Mouse (Mus musculus) cerebellum, postnatal 10 days (tissue): ENCODE results near the gene Gbgt1.
A peak's percentile ranks its signal among the peaks of the same experiment; 100 is the strongest.

Experiments
- DNase-seq, 2 experiments: peaks; one replicate each; pipeline ENCODE4 v3.0.0; 2021; ENCODE audit warnings: mixed read lengths in 2 of 2

The Gbgt1 gene

GRCm38 (mm10) chr2:28504676-28505075, 8.0 kb downstream of the Gbgt1 start:
- DNase-seq, result no peak

- DNase-seq, result no peak
These were observed 9.1 kb downstream of the Gbgt1 start, which contains the start of gene Gm10134 for GRCm38 (mm10) chr2:28505795-28506194. Gm10134 (plus strand) TSS chr2:28506095.

- no peak for DNase-seq
These were observed 9.6 kb downstream of the Gbgt1 start for GRCm38 (mm10) chr2:28506291-28506690.

GRCm38 (mm10) chr2:28511600-28511999, 14.9 kb downstream of the Gbgt1 start:
- peak in 1 of 2 experiments; percentile 5 for DNase-seq

- DNase-seq, result peak; percentile 88 to 91
These were observed 16.2 kb downstream of the Gbgt1 start, which contains the start of gene Ralgds for GRCm38 (mm10) chr2:28512798-28513401. Ralgds (plus strand) TSS chr2:28513125.

- peak; percentile 71 to 73 for DNase-seq
These were observed 17.0 kb downstream of the Gbgt1 start for GRCm38 (mm10) chr2:28513431-28514370.

GRCm38 (mm10) chr2:28514489-28514888, 17.8 kb downstream of the Gbgt1 start:
- peak; percentile 96 to 98 for DNase-seq

- peak; percentile 85 to 91 for DNase-seq
These were observed 20.7 kb downstream of the Gbgt1 start for GRCm38 (mm10) chr2:28517206-28517909.

GRCm38 (mm10) chr2:28518231-28518630, 21.5 kb downstream of the Gbgt1 start:
- peak in 1 of 2 experiments; percentile 11 for DNase-seq

- peak; percentile 59 to 67 for DNase-seq
These were observed 23.9 kb downstream of the Gbgt1 start for GRCm38 (mm10) chr2:28520581-28520980.

GRCm38 (mm10) chr2:28521571-28522151, 25.0 kb downstream of the Gbgt1 start:
- DNase-seq, result peak; percentile 65 to 70

- DNase-seq, result peak; percentile 62 to 63
These were observed 25.5 kb downstream of the Gbgt1 start for GRCm38 (mm10) chr2:28522166-28522565.

GRCm38 (mm10) chr2:28523643-28524117, 27.0 kb downstream of the Gbgt1 start:
- DNase-seq, result peak; percentile 92 to 95

- peak; percentile 12 to 21 for DNase-seq
These were observed 27.7 kb downstream of the Gbgt1 start for GRCm38 (mm10) chr2:28524406-28524805.

- peak in 1 of 2 experiments; percentile 70 for DNase-seq
These were observed 28.7 kb downstream of the Gbgt1 start for GRCm38 (mm10) chr2:28525219-28525942.

GRCm38 (mm10) chr2:28525943-28526876, 29.5 kb downstream of the Gbgt1 start:
- DNase-seq, result peak; percentile 75 to 77

GRCm38 (mm10) chr2:28527436-28528353, 31.0 kb downstream of the Gbgt1 start:
- DNase-seq, result peak; percentile 57 to 63

- DNase-seq, result peak; percentile 53 to 55
These were observed 31.7 kb downstream of the Gbgt1 start for GRCm38 (mm10) chr2:28528354-28528730.

GRCm38 (mm10) chr2:28529856-28530255, 33.2 kb downstream of the Gbgt1 start:
- peak in 1 of 2 experiments; percentile 34 for DNase-seq
